Comparison of ENCODE assay signal across 8 mouse cellular contexts in the genomic region with DNA sequence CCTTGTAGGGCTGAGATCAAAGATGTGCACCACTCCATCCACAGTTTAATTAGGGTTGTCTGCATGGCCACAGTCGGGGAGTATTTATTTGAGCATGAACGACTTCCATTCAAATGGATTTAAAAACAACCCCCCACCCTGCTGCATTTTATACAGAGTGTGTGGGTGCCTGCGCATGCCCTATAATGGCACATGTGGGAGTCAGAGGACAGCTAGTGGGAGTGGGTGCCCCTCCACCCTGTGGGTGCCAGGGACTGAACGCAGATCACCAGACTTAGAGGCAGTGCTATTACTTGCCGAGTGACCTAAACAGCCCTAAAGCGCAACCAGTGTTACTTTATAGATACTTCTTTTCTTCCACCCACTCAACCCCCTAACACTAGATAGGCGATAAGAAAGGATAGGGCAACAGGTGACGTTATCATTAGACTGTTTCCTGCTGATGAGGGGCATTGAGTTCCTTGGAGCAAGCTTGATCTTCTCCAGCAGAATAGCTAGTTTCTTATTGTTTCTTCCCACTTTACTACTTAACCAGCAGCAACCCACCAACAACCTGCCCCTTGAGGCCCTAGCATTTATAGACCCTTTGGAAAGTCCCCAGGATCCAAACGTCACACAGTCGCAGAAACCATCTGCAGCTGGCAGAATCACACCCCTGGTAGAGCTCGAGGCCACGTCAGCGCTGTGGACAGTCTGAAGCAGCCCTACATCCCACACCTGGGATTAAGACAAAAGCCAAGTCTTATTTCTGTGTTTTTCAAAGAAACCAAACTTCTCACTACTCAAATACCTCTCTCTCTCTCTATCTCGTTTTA. TPM values are rescaled to one million over a fixed set of nuclear protein-coding genes. Genes with fewer than 3 reads are reported as not detected.
A peak's percentile ranks its signal among the peaks of the same experiment; 100 is the strongest.
DNase-seq lines count a peak whose midpoint lies in the region; ATAC-seq lines count a peak whose summit lies in the region.
"Had no signal": no experiment of that assay in that cellular context is flagged by ENCODE, and none has a peak within 500 bp of the region (broad histone marks: within the 10 kb centered on the region; RNA-seq: fewer than 3 reads in every experiment).

No protein-coding gene starts in this region.

- 84% methylated on average over 14 of the region's 14 CpGs for WGBS in embryonic facial prominence, embryonic 15.5 days
- 90% methylated on average over 14 of the region's 14 CpGs for WGBS in midbrain, embryonic 16.5 days

- H3K9me3 ChIP-seq in embryonic facial prominence, embryonic 15.5 days (replicated peaks) = no peaks in the 10 kb centered on the region
- no peaks in the 10 kb centered on the region for H3K9me3 ChIP-seq in midbrain, embryonic 16.5 days (replicated peaks; ENCODE audit: control insufficient read depth, low read length, poor library complexity, severe bottlenecking)

- ATAC-seq in embryonic facial prominence, embryonic 15.5 days (ENCODE audit: insufficient number of reproducible peaks, low FRiP score, low TSS enrichment, low read depth) = no peak
- ATAC-seq in midbrain, embryonic 16.5 days = no peak

- H3K36me3 ChIP-seq in embryonic facial prominence, embryonic 15.5 days = no peaks in the 10 kb centered on the region
- no peaks in the 10 kb centered on the region for H3K36me3 ChIP-seq in midbrain, embryonic 16.5 days (ENCODE audit: control insufficient read depth, insufficient read depth, low read length)

- 0 out of 2 replicates have a peak overlapping the region, but pooled peaks have one; percentile 79 for H3K4me2 ChIP-seq in embryonic facial prominence, embryonic 15.5 days (replicated peaks)
- H3K4me2 ChIP-seq in midbrain, embryonic 16.5 days (ENCODE audit: low read length) = peak overlapping the region; percentile 62

- peak; percentile 14 for DNase-seq in layer of hippocampus, adult 11-12 months (ENCODE audit: low spot score)
- DNase-seq in layer of hippocampus, postnatal 14 days (ENCODE audit: low spot score in 2 of 2) = no peak
- peak; percentile 66 for DNase-seq in MEL-GATA-1-ER (ENCODE audit: extremely low read depth, low read depth)
- no peak for DNase-seq in spleen, postnatal 36 days (ENCODE audit: low spot score in 2 of 2)
- DNase-seq in MN1 (ENCODE audit: low spot score) = no peak

- H3K4me1 ChIP-seq in embryonic facial prominence, embryonic 15.5 days = peaks cover 22% of the 10 kb centered on the region
- H3K4me1 ChIP-seq in midbrain, embryonic 16.5 days (ENCODE audit: control insufficient read depth, insufficient read depth, low read length) = peaks cover 29% of the 10 kb centered on the region

- H3K4me3 ChIP-seq in embryonic facial prominence, embryonic 15.5 days (replicated peaks) = 0 out of 2 replicates have a peak overlapping the region, but pooled peaks have one; percentile 100
- peak overlapping the region; percentile 99 for H3K4me3 ChIP-seq in midbrain, embryonic 16.5 days (ENCODE audit: low read depth, low read length)

- H3K9ac ChIP-seq in embryonic facial prominence, embryonic 15.5 days = no peak overlapping the region
- 0 out of 2 replicates have a peak overlapping the region, but pooled peaks have one; percentile 18 for H3K9ac ChIP-seq in midbrain, embryonic 16.5 days (ENCODE audit: low read depth, low read length)

- H3K27me3 ChIP-seq in embryonic facial prominence, embryonic 15.5 days = no peaks in the 10 kb centered on the region
- H3K27me3 ChIP-seq in midbrain, embryonic 16.5 days (ENCODE audit: control insufficient read depth, insufficient read depth, low read depth, low read length) = no peaks in the 10 kb centered on the region

- no peak overlapping the region for H3K27ac ChIP-seq in embryonic facial prominence, embryonic 15.5 days (replicated peaks)
- no peak overlapping the region for H3K27ac ChIP-seq in midbrain, embryonic 16.5 days (ENCODE audit: low read length)

RNA-seq across cellular contexts. Expression of a gene that starts 1.2 kb away (rescaled TPM):
- total RNA-seq in layer of hippocampus, postnatal 14 days (2021) = 100 to 1,000 TPM; 212 to 218 TPM
- polyA plus RNA-seq in embryonic facial prominence, embryonic 15.5 days (2015; fragmentation: Nextera tagmentation; extraction: Ambion mirVana) = 462 and 488 TPM in 2 replicates
- 337 and 343 TPM in 2 replicates for polyA plus RNA-seq in midbrain, embryonic 16.5 days (2015; fragmentation: Nextera tagmentation; extraction: Ambion mirVana)

RNA-seq across cellular contexts. Expression of a gene that starts 39.3 kb away (rescaled TPM):
- 10 to 100 TPM; 77.4 to 93.7 TPM for total RNA-seq in layer of hippocampus, postnatal 14 days (2021)
- 167 and 168 TPM in 2 replicates for polyA plus RNA-seq in embryonic facial prominence, embryonic 15.5 days (2015; fragmentation: Nextera tagmentation; extraction: Ambion mirVana)
- 28.7 and 30.6 TPM in 2 replicates for polyA plus RNA-seq in midbrain, embryonic 16.5 days (2015; fragmentation: Nextera tagmentation; extraction: Ambion mirVana)

RNA-seq across cellular contexts. Expression of a gene that starts 56.7 kb away (rescaled TPM):
- 1 to 10 TPM; 7.9 to 8.5 TPM for total RNA-seq in layer of hippocampus, postnatal 14 days (2021)
- polyA plus RNA-seq in embryonic facial prominence, embryonic 15.5 days (2015; fragmentation: Nextera tagmentation; extraction: Ambion mirVana) = 0.20 and 0.28 TPM in 2 replicates
- polyA plus RNA-seq in midbrain, embryonic 16.5 days (2015; fragmentation: Nextera tagmentation; extraction: Ambion mirVana) = 0.30 and 0.51 TPM in 2 replicates
- total RNA-seq: hematopoietic stem cell, adult 5-6 weeks had no signal

Comparison
In these comparisons a context has a peak if more than half of its experiments do, and no peak if none do; other contexts are left out.
1. DNase-seq: peak in layer of hippocampus, adult 11-12 months (single experiment) and MEL-GATA-1-ER (single experiment); none in layer of hippocampus, postnatal 14 days (0 of 2), spleen, postnatal 36 days (0 of 2) and MN1 (single experiment).